Mouse (Mus musculus): ENCODE measurements around the gene Akr1cl. TPM values are rescaled to one million over a fixed set of nuclear protein-coding genes. Genes with fewer than 3 reads are reported as not detected.

Gene Akr1cl
- total RNA-seq (2014; rRNA removed): not detected in 2 replicates
- not detected in 2 replicates for polyA plus RNA-seq (2015; fragmentation: Nextera tagmentation; extraction: Ambion mirVana)

DNA sequence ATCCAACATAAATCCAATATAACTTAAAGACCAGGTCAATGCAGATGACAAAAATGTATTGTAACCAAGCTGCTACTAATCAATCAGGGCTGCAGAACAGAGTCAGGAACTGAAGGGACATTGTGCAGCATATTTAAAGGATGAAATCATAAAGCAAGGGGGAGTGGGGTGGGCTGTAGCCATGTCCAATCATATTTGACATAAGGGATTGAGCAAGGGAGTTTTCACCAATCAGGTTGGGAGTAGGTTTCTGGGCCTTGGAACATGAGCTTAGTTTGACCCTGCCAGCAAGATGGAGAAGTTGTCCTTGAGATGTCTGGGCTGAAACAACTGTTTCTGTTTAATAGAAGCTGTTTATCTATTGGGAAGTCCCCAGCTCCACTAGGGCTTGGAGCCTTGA is at the start of gene Akr1cl:
TSS of gene Akr1cl (minus strand) at position 119 of the 400 bp plus-strand sequence.
- no peak within 1 kb of the TSS for H3K27ac ChIP-seq (ENCODE audit: low read depth, low read length)
- H3K9ac ChIP-seq (replicated peaks; ENCODE audit: low read length, poor library complexity, severe bottlenecking): no peak within 1 kb of the TSS
- no peaks in the 10 kb centered on the region for H3K27me3 ChIP-seq (ENCODE audit: insufficient read depth, low read length)
- H3K36me3 ChIP-seq (ENCODE audit: insufficient read depth, low read length): no peaks in the 10 kb centered on the region
- H3K4me3 ChIP-seq (ENCODE audit: low read depth, low read length): no peak within 1 kb of the TSS
- ATAC-seq (ENCODE audit: low FRiP score): no peak
- no peaks in the 10 kb centered on the region for H3K9me3 ChIP-seq (ENCODE audit: low read length)
- no peak for DNase-seq (ENCODE audit: low spot score)
- no peak within 1 kb of the TSS for H3K4me2 ChIP-seq (ENCODE audit: low read depth, low read length, poor library complexity, severe bottlenecking)
- TF ChIP-seq CTCF (IDR thresholded peaks at IDR 0.05): no peak
- H3K4me1 ChIP-seq (ENCODE audit: insufficient read depth, low read length): no peaks in the 10 kb centered on the region

- no peak for DNase-seq (ENCODE audit: low spot score)
- TF ChIP-seq CTCF (IDR thresholded peaks at IDR 0.05): no peak
- no peaks in the 10 kb centered on the region for H3K9me3 ChIP-seq (ENCODE audit: low read length)
- no peak within 1 kb of the TSS for H3K27ac ChIP-seq (ENCODE audit: low read depth, low read length)
- 32% methylated on average over 7 of the region's 7 CpGs for WGBS
- no peaks in the 10 kb centered on the region for H3K27me3 ChIP-seq (ENCODE audit: insufficient read depth, low read length)
- no peak for ATAC-seq (ENCODE audit: low FRiP score)
- no peak within 1 kb of the TSS for H3K4me2 ChIP-seq (ENCODE audit: low read depth, low read length, poor library complexity, severe bottlenecking)
- no peak within 1 kb of the TSS for H3K4me3 ChIP-seq (ENCODE audit: low read depth, low read length)
- H3K4me1 ChIP-seq (ENCODE audit: insufficient read depth, low read length): no peaks in the 10 kb centered on the region
- H3K36me3 ChIP-seq (ENCODE audit: insufficient read depth, low read length): no peaks in the 10 kb centered on the region
- no peak within 1 kb of the TSS for H3K9ac ChIP-seq (replicated peaks; ENCODE audit: low read length, poor library complexity, severe bottlenecking)
These were observed 49.6 kb upstream of the Akr1cl start, which contains the start of gene Crygb for GRCm38 (mm10) chr1:65082188-65082587. Gene Crygb (minus strand): TSS chr1:65082288.

GRCm38 (mm10) chr1:65075607-65076006 is 43.0 kb upstream of the Akr1cl start:
- no peak overlapping the region for H3K4me2 ChIP-seq (ENCODE audit: low read depth, low read length, poor library complexity, severe bottlenecking)
- TF ChIP-seq CTCF (IDR thresholded peaks at IDR 0.05): peak; percentile 68
- 16% methylated on average over 5 of the region's 5 CpGs for WGBS
- DNase-seq (ENCODE audit: low spot score): peak; percentile 22
- H3K4me3 ChIP-seq (ENCODE audit: low read depth, low read length): no peak overlapping the region
- H3K27ac ChIP-seq (ENCODE audit: low read depth, low read length): no peak overlapping the region
- H3K27me3 ChIP-seq (ENCODE audit: insufficient read depth, low read length): no peaks in the 10 kb centered on the region
- no peaks in the 10 kb centered on the region for H3K36me3 ChIP-seq (ENCODE audit: insufficient read depth, low read length)
- H3K9me3 ChIP-seq (ENCODE audit: low read length): no peaks in the 10 kb centered on the region
- ATAC-seq (ENCODE audit: low FRiP score): no peak
- H3K9ac ChIP-seq (replicated peaks; ENCODE audit: low read length, poor library complexity, severe bottlenecking): no peak overlapping the region
- no peaks in the 10 kb centered on the region for H3K4me1 ChIP-seq (ENCODE audit: insufficient read depth, low read length)

DNA sequence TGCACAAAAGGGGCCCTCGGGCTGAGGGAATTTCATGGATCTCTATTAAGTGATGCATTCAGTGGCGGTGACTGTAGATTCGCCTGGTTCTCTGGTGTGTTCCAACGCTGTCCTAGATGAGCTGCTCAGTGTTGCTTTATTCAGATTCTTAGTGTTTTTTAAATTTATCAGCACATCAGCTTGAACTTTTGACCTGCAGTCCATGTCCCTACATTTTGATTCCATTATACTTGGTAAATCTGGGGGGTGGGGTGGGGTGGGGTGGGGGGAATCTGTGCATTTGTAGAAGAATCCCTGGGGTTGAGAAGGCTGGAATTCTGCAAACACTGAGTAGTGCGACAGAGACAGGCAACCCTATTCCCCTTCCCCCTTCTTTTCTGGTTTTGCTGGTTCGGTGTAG is 41.0 kb upstream of the Akr1cl start, which contains the start of gene Crygc:
TSS of gene Crygc (minus strand) at position 101 of the 400 bp plus-strand sequence.
- DNase-seq (ENCODE audit: low spot score): no peak
- H3K27me3 ChIP-seq (ENCODE audit: insufficient read depth, low read length): no peaks in the 10 kb centered on the region
- no peak within 1 kb of the TSS for H3K9ac ChIP-seq (replicated peaks; ENCODE audit: low read length, poor library complexity, severe bottlenecking)
- H3K4me2 ChIP-seq (ENCODE audit: low read depth, low read length, poor library complexity, severe bottlenecking): no peak within 1 kb of the TSS
- no peak within 1 kb of the TSS for H3K4me3 ChIP-seq (ENCODE audit: low read depth, low read length)
- no peak for ATAC-seq (ENCODE audit: low FRiP score)
- no peaks in the 10 kb centered on the region for H3K4me1 ChIP-seq (ENCODE audit: insufficient read depth, low read length)
- H3K9me3 ChIP-seq (ENCODE audit: low read length): no peaks in the 10 kb centered on the region
- no peak within 1 kb of the TSS for H3K27ac ChIP-seq (ENCODE audit: low read depth, low read length)
- H3K36me3 ChIP-seq (ENCODE audit: insufficient read depth, low read length): no peaks in the 10 kb centered on the region
- no peak for TF ChIP-seq CTCF (IDR thresholded peaks at IDR 0.05)
- WGBS: 60% methylated on average over 6 of the region's 6 CpGs

DNA sequence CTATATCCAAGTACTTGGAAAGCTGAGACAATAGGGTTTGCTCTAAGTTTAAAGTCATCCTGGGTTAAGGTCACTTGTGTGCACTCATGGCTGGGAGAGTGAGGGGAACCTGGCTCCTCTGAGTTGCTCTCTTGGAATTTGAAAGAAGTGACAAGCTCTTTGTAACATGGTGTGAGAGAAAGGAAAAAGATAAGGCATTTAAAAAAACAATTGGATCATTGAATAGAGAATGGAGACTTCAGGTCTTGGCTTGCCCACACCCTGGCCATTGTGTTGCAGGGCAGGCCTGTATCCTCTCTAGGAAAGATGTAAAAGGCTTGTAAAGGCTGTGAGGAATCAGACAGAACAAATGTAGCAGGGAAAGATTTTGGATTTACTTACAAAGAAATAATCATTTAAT is 35.3 kb upstream of the Akr1cl start:
- Histone ChIP-seq H3K9ac (replicated peaks; ENCODE audit: low read length, poor library complexity, severe bottlenecking) (no peak overlapping the region), H3K4me3 (ENCODE audit: low read depth, low read length) (no peak overlapping the region), H3K27ac (ENCODE audit: low read depth, low read length) (no peak overlapping the region), H3K4me2 (ENCODE audit: low read depth, low read length, poor library complexity, severe bottlenecking) (no peak overlapping the region), H3K27me3 (ENCODE audit: insufficient read depth, low read length) (no peaks in the 10 kb centered on the region), H3K9me3 (ENCODE audit: low read length) (no peaks in the 10 kb centered on the region), H3K36me3 (ENCODE audit: insufficient read depth, low read length) (no peaks in the 10 kb centered on the region), H3K4me1 (ENCODE audit: insufficient read depth, low read length) (no peaks in the 10 kb centered on the region)
- DNase-seq (ENCODE audit: low spot score) (no peak), ATAC-seq (ENCODE audit: low FRiP score) (no peak)
- no peak for TF ChIP-seq CTCF (IDR thresholded peaks at IDR 0.05)

DNA sequence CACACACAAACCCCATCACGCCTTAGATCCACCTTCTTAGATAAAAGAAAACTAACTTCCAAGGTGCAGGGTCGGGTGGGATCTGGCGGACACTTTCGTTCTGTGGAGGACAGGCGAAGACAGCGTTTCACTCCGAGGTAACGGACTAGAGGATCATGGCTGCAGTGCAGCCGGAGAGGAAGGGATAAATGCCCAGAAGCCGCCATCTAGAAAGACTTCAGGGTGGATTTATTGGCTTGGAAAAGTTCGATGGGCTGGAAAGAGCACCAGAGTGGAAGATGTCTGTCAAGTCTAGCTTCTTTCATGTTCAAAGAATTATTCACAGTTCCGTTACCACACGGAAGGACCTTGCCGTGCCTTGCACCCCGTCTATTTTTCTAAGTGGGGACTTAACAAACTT is 31.6 kb upstream of the Akr1cl start:
- H3K27me3 ChIP-seq (ENCODE audit: insufficient read depth, low read length): no peaks in the 10 kb centered on the region
- WGBS: 78% methylated on average over 15 of the region's 15 CpGs
- H3K27ac ChIP-seq (ENCODE audit: low read depth, low read length): no peak overlapping the region
- H3K9ac ChIP-seq (replicated peaks; ENCODE audit: low read length, poor library complexity, severe bottlenecking): no peak overlapping the region
- TF ChIP-seq CTCF (IDR thresholded peaks at IDR 0.05): no peak
- no peaks in the 10 kb centered on the region for H3K36me3 ChIP-seq (ENCODE audit: insufficient read depth, low read length)
- no peaks in the 10 kb centered on the region for H3K4me1 ChIP-seq (ENCODE audit: insufficient read depth, low read length)
- no peaks in the 10 kb centered on the region for H3K9me3 ChIP-seq (ENCODE audit: low read length)
- H3K4me2 ChIP-seq (ENCODE audit: low read depth, low read length, poor library complexity, severe bottlenecking): no peak overlapping the region
- no peak overlapping the region for H3K4me3 ChIP-seq (ENCODE audit: low read depth, low read length)
- DNase-seq (ENCODE audit: low spot score) (no peak), ATAC-seq (ENCODE audit: low FRiP score) (no peak)
